Mouse (Mus musculus) layer of hippocampus, adult 18-20 months (tissue): Measurements from ENCODE around the gene Glce. TPM values are rescaled to one million over a fixed set of nuclear protein-coding genes. Genes with fewer than 3 reads are reported as not detected.

ENCODE experiments used
- DNase-seq, 2 experiments: peaks; one replicate each; pipeline ENCODE4 v3.0.0; 2022; ENCODE audit warnings: low spot score in 2 of 2
- long read RNA-seq: library from polyadenylated mRNA; stranded (forward); transcript quantifications from one replicate; pipeline ENCODE4 v2.0.0, GENCODE M21; 2021
- total RNA-seq, 2 experiments: library from RNA; stranded (reverse); gene quantifications; 2 replicates each; pipeline ENCODE4 v1.2.3; 2021

Glce gene
- total RNA-seq = 10 to 100 TPM; 20.8 to 31.0 TPM
- long read RNA-seq, full-length matches to known transcripts = 18 of 19 reads
- long read RNA-seq, partial matches to known transcripts = 1 of 19 reads
- long read RNA-seq, other reads (novel, unspliced or antisense) = 0 of 19 reads

DNA sequence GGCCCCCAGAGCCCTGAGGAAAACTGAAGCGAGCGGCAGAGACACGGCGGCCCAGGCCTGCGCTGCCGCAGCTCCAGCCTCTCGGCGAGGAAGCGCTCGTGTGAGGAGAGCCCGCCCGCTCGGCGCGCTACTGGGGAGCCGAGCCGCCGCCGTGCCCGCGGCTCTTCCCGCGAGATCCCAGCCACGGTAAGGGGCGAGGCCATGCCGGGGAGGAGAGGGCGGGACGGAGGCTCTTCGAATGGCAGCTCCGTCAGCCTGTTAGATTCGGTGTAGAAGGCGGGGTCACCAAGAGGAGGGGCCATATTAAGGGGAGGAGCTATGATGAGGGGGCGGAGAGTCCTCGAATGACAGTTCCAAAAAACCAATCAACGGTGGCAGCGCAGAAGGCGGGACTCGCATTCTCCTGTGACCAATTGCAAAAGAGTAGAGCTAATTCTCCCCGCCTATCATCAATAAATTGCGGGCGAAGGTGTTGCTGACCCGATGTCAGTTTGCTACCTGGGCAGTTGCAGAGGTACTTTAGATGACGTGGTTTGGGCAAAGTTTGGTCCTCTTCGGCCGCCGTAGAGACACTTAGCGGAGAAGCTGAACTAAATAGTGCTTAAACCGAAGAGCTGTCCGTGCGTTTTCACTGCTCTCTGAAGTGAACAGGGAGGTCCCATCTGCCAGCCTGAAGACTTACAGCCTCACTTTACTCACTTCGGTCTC lies at the start of gene Glce:
Gene Glce (minus strand): TSS at position 148 of the 708 bp plus-strand sequence.
- peak; percentile 98 to 99 for DNase-seq

DNA sequence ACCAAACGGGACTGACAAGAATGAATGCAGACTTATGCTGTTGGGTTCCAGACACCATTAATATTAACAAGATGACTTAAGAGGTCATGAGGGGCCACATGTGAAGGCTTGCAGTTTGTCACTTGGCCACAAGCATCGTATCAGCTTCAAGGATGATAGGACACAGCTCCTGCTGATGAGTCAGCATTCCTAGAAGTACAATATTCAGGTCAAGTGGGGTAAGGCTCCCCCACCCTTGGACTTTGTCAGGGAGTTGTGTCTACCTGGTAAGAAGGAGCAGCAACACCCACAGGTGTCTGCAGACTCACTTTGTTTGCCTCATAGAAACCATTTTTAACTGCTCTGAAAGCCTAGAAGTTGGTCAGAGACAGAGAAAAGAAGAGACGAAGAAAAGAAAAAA lies 49.8 kb upstream of the Glce start:
- DNase-seq = no peak

DNA sequence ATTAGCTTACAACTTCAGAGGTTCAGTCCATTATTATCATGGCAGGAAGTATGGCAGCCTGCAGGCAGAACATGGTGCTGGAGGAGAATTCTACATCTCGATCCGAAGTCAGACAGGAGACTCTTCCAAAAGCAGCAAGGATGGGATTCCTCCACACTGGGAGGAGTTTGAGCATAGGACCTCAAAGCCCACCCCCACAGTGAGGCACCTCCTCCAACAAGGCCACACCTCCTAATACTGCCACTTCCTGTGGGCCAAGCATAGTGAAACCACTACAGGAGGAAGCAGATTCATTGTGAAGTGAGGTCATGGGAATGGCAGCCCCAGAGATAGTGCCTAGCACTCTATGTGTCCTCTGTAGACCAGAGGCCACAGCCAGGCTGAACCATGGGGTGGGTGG lies 48.5 kb upstream of the Glce start:
- no peak for DNase-seq

DNA sequence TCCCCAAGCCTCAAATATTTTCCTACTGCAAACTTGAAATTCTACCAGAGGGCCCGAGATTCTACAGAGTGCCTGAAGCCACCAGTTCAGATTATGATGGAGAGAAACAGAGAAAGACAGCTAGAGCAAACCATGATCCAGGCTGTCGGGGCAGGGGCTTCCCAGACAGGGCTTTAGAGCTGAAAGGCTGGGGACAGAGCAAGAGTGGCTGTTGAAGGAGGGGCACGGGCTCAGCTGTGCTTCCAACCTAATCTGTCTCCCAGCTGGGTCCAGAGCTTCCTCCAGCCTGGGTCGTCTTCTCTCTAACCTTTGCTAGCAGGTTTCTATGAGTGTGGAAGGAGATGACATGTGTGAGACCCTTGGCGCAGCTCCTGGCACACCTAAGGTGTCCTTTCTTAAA lies 44.2 kb upstream of the Glce start:
- DNase-seq = no peak

DNA sequence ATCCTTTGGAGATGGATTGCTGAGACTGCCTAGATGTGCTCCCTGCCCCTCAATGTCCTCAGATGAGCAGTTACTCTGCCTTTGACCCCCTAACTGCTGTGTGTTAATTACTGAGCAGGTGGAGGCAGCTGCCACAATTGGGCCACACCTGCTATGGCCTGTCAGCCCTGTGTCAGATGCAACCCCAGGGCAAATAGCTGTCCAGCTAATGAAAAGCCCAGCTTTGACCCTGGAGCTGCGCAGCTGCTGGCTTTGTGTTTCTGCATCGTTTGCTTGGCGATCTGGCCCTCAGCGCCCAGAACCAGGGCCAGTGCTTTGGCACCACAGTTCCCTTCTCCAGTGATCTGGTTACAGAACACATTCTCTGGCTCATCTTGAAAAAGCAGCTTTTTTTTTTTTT lies 43.7 kb upstream of the Glce start:
- no peak for DNase-seq

- DNase-seq = no peak
Measured at GRCm38 (mm10) chr9:62162889-62163291, 40.4 kb upstream of the Glce start.

GRCm38 (mm10) chr9:62160788-62161187 lies 38.3 kb upstream of the Glce start:
- no peak for DNase-seq

DNA sequence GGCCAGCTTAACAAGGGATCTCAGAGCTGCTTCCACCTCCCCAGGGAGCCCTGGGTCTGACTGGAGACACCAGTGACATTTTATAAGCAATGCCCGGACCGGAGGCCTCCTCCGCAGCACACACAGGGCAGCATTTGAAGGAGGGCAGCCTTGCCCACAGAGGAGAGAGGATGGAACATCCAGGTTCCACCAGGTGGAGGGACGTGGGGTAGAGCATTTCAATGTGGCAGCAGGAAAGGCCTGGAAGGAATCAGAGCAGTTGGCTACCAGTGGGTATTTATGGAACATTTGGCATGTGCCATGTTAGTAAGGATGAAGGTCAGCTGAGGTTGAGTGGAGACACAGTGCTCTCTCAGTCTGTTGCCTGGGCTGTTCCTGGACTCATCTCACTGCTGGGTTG lies 36.3 kb upstream of the Glce start:
- no peak for DNase-seq

DNA sequence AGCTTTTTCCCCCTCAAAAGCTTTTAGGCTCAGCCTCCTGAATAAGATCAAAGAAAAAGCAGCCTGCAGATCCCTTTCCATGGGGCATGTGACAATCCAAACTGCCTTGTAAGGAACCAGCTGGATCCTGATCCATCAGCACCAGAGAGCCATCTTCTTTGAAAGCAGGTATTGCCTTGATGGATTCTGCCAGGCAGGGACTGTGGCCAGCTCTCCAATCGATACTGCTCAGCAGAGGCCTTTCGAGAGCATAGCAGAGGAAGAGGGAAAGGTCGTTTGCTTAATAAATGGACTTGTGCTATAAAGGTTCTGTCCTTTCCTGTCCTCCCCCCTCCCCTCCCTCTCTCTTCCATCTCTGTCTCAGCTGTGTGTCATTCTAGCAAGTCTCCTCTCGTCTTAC lies 33.4 kb upstream of the Glce start:
- peak in 1 of 2 experiments; percentile 19 for DNase-seq

DNA sequence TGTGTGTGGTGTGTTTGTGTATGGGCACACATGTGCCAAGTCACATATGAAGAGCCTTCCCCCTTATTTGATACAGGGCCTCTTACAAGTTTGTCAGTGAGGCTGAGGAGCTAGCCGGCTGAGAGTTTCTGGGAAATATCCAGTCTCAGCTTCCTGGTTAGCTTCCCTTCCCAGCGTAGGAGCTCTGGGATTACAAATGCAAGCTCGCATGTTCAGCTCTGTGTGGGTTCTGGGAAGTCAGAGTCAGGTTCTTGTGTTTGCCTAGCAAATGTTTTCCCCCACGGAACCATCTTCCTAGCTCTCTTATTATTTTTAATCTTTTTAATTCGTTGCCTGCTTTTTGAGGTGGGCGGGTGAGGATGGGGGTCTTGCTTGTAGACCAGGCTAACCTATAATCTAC lies 32.9 kb upstream of the Glce start:
- DNase-seq = peak in 1 of 2 experiments; percentile 30

- DNase-seq = no peak
Measured at GRCm38 (mm10) chr9:62154956-62155355, 32.5 kb upstream of the Glce start.

DNA sequence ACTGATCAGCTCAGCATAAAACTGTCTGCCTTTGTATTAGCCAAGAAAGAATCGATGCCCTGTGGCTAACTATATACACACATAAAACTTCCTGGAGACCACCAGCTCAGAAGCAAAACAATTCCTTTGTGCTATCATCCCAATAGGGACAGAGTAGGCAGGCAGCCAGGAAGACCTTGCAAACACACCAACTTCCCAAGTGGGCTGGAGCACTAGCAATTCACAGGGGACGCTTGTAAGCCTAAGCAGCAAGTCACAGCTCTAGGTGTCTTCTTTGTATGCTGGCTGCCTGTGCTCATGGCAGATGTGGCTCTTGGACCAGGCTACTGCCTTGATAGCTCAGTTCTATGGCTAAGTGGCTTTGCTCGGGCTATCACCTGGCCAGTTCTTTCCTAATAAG lies 32.1 kb upstream of the Glce start:
- DNase-seq = no peak

DNA sequence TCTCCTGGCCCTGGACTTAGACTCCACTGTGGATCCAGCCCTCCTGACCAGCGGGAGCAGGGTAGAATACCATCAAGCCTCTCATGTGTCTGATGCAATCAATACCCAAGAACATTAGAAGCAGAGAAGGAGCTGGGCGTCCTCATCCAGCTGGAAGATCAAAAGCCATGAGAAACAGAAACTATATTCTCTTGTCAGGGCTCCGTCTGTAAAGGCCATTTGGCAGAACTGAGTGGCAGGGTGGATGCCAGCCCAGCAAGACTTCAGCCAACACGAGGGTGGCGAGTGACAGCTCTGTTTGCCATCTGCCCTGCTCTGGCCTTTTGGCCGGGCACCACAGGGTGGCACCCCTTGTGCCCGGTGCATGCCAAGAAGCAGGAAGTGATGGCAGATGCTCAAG lies 30.8 kb upstream of the Glce start:
- no peak for DNase-seq

GRCm38 (mm10) chr9:62152506-62152905 lies 30.1 kb upstream of the Glce start:
- DNase-seq = no peak

GRCm38 (mm10) chr9:62145198-62145597 lies 22.7 kb upstream of the Glce start:
- DNase-seq = no peak

- DNase-seq = no peak
Measured at GRCm38 (mm10) chr9:62143428-62143827, 21.0 kb upstream of the Glce start.

DNA sequence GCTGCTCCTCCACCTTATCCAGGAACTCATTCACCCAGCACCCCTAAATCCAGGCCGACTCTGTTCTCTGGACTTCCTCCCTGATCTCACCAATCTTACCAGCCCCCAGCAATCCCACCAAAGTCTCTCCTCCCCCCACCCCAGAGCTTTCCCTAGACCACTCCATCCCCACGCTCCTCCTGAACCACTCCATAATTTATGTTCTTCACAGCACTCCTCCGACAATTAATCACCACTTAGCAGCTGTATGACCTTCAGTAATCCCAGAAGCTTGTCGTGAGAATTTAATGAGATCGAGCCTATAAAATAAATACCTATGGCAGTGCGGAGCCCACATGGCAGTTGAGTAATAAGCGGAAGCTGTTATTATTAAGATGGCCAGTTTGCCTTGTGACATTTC lies 16.6 kb upstream of the Glce start:
- DNase-seq = no peak

GRCm38 (mm10) chr9:62137259-62137658 lies 14.8 kb upstream of the Glce start:
- peak; percentile 53 to 67 for DNase-seq

GRCm38 (mm10) chr9:62132005-62132782 lies 9.7 kb upstream of the Glce start:
- DNase-seq = no peak

GRCm38 (mm10) chr9:62130746-62131145 lies 8.3 kb upstream of the Glce start:
- no peak for DNase-seq

GRCm38 (mm10) chr9:62128056-62128455 lies 5.6 kb upstream of the Glce start:
- DNase-seq = no peak

DNA sequence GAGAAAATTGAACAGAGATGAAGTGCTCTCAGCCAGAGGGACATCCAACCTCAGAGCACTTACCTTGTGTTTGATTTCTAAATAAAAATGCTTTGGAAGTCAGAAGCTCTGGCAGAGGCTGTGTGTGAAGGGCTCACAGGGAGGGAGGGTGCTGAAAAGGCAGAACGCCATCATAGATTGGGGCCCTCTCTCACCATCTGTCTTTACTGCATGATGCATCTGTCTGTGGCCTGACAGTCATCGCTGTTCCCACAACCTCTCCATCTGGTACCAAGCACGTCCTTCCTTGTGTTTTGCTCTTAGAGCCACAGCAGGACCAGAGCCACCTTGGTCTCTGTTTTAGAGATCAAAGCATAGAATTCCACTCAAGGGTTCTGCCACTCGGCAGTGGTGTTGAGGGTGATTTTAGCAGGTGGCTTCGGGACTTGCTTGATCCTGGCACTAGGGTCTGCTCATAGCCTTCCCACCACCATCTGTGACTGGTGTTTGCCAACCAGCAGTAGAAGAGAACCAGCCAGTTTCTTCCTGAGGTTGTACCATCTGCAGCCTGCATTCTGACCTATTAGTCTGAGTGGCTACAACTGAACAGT lies 3.6 kb upstream of the Glce start:
- peak; percentile 36 to 71 for DNase-seq
